Mouse (Mus musculus): ENCODE measurements at regions not wholly inside any gene's neighbourhood (a gene's known extent, or its start where the extent isn't known, plus 50 kb on each side); places are given as distances from the start of the nearest gene placed in this dataset.

DNA sequence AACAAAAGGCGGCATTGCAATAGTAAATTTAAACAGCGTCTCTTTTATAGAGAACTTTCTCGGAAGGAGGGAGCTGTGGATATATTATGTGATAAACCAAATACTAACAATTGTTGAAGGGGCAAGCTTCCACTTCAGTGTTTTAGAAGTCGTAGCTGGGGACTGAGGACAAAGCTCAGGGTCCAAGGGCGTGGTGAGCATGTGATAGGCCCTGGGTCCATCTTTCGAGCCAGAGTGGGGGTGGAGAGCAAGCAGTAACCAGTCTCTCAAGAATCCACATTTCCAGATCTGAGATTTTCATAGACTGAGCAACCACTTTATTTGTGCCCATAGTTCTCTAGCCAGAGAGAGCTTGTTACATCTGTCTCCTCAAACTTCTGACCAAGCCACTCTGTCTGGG, 356.1 kb downstream of the Fgf9 start:
- Histone ChIP-seq H3K27me3 (ENCODE audit: control insufficient read depth, insufficient read depth, low read length) (no peaks in the 10 kb centered on the region), H3K9ac (replicated peaks; ENCODE audit: low read depth, low read length) (no peak overlapping the region), H3K4me2 (ENCODE audit: low read depth, low read length) (no peak overlapping the region), H3K9me3 (ENCODE audit: control insufficient read depth, low read length) (no peaks in the 10 kb centered on the region), H3K4me3 (ENCODE audit: low read depth, low read length) (no peak overlapping the region), H3K36me3 (ENCODE audit: control insufficient read depth, insufficient read depth, low read length) (no peaks in the 10 kb centered on the region), H3K4me1 (ENCODE audit: control insufficient read depth, insufficient read depth, low read length) (no peaks in the 10 kb centered on the region), H3K27ac (ENCODE audit: low read depth, low read length) (no peak overlapping the region)
- no peak for ATAC-seq (ENCODE audit: low read depth)
- WGBS, result 71% methylated on average over 6 of the region's 6 CpGs

- H3K9me3 ChIP-seq (ENCODE audit: control insufficient read depth, low read length), result no peaks in the 10 kb centered on the region
- H3K9ac ChIP-seq (replicated peaks; ENCODE audit: low read depth, low read length), result no peak overlapping the region
- H3K4me3 ChIP-seq (ENCODE audit: low read depth, low read length), result no peak overlapping the region
- no peak overlapping the region for H3K27ac ChIP-seq (ENCODE audit: low read depth, low read length)
- no peak overlapping the region for H3K4me2 ChIP-seq (ENCODE audit: low read depth, low read length)
- ATAC-seq (ENCODE audit: low read depth), result no peak
- WGBS, result 20% methylated on average over 5 of the region's 5 CpGs
- H3K36me3 ChIP-seq (ENCODE audit: control insufficient read depth, insufficient read depth, low read length), result no peaks in the 10 kb centered on the region
- no peaks in the 10 kb centered on the region for H3K4me1 ChIP-seq (ENCODE audit: control insufficient read depth, insufficient read depth, low read length)
- H3K27me3 ChIP-seq (ENCODE audit: control insufficient read depth, insufficient read depth, low read length), result no peaks in the 10 kb centered on the region
Measured at GRCm38 (mm10) chr14:58421904-58422303, 351.6 kb downstream of the Fgf9 start.

GRCm38 (mm10) chr14:58417545-58417944, 347.2 kb downstream of the Fgf9 start:
- Histone ChIP-seq H3K9me3 (ENCODE audit: control insufficient read depth, low read length) (no peaks in the 10 kb centered on the region), H3K9ac (replicated peaks; ENCODE audit: low read depth, low read length) (no peak overlapping the region), H3K4me2 (ENCODE audit: low read depth, low read length) (no peak overlapping the region), H3K4me3 (ENCODE audit: low read depth, low read length) (no peak overlapping the region), H3K27ac (ENCODE audit: low read depth, low read length) (no peak overlapping the region), H3K27me3 (ENCODE audit: control insufficient read depth, insufficient read depth, low read length) (no peaks in the 10 kb centered on the region), H3K4me1 (ENCODE audit: control insufficient read depth, insufficient read depth, low read length) (no peaks in the 10 kb centered on the region), H3K36me3 (ENCODE audit: control insufficient read depth, insufficient read depth, low read length) (no peaks in the 10 kb centered on the region)
- WGBS, result 30% methylated on average over 1 of the region's 1 CpGs
- peak; percentile 85 for ATAC-seq (ENCODE audit: low read depth)

DNA sequence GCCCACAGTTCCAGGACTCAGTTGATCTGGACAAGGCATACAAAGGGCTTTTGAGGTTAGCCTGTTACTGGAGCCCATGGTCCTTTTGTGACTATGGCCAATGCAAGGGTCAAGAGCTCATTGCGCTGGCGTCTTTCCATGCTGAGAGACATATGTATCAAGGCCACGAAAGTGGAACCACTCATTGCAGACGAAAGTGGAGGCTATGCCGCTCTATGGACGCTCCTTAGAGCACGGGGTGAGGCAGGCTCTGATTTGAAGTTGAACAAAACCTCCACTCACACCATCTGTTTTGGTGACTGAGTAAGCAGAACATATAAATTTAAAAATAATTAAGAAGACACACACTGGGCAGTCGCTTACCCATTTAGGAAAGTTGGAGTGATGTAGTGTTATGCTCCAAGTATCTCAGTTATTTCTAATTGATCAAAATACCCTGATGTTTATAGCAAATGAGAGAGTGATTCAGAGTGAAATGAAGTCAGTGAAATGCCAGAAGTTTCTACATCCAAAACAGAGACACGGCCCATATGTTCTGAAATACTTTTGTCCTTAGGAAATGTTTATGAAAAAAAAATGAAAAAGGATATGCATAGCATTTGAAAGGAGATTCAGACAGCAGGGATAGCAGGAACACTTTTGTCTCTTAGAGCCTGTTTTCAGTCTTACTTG, 321.8 kb downstream of the Fgf9 start:
- ATAC-seq (ENCODE audit: low read depth), result no peak
- Histone ChIP-seq H3K4me3 (ENCODE audit: low read depth, low read length) (no peak overlapping the region), H3K9ac (replicated peaks; ENCODE audit: low read depth, low read length) (no peak overlapping the region), H3K4me1 (ENCODE audit: control insufficient read depth, insufficient read depth, low read length) (no peaks in the 10 kb centered on the region), H3K27ac (ENCODE audit: low read depth, low read length) (no peak overlapping the region), H3K27me3 (ENCODE audit: control insufficient read depth, insufficient read depth, low read length) (no peaks in the 10 kb centered on the region), H3K4me2 (ENCODE audit: low read depth, low read length) (no peak overlapping the region), H3K36me3 (ENCODE audit: control insufficient read depth, insufficient read depth, low read length) (no peaks in the 10 kb centered on the region), H3K9me3 (ENCODE audit: control insufficient read depth, low read length) (no peaks in the 10 kb centered on the region)
- WGBS, result 92% methylated on average over 9 of the region's 9 CpGs

DNA sequence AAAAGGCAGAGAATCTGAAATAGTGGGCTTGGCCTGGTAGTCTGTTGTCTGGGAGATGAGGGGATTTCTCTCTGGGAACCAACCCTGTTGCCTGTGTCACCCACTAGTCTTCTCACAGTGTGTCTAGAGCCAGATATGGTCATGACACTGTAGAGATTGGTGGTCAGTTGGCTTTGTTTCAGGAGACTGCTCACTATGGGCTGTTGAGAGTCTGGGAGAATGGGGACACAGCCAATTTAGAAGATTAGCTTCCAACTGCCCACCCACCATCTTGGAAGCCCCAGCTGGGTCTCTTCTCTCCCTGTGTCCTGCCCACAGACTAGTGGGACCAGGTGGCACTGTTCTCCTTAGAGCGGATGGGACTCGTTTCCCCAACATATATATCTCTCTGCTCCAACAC, 320.4 kb downstream of the Fgf9 start:
- Histone ChIP-seq H3K36me3 (ENCODE audit: control insufficient read depth, insufficient read depth, low read length) (no peaks in the 10 kb centered on the region), H3K4me1 (ENCODE audit: control insufficient read depth, insufficient read depth, low read length) (no peaks in the 10 kb centered on the region), H3K9me3 (ENCODE audit: control insufficient read depth, low read length) (no peaks in the 10 kb centered on the region), H3K27ac (ENCODE audit: low read depth, low read length) (no peak overlapping the region), H3K4me2 (ENCODE audit: low read depth, low read length) (no peak overlapping the region), H3K9ac (replicated peaks; ENCODE audit: low read depth, low read length) (no peak overlapping the region), H3K27me3 (ENCODE audit: control insufficient read depth, insufficient read depth, low read length) (no peaks in the 10 kb centered on the region), H3K4me3 (ENCODE audit: low read depth, low read length) (no peak overlapping the region)
- WGBS, result 97% methylated on average over 2 of the region's 2 CpGs
- ATAC-seq (ENCODE audit: low read depth), result no peak

GRCm38 (mm10) chr14:58387348-58388000, 317.1 kb downstream of the Fgf9 start:
- no peak for ATAC-seq (ENCODE audit: low read depth)
- no peaks in the 10 kb centered on the region for H3K36me3 ChIP-seq (ENCODE audit: control insufficient read depth, insufficient read depth, low read length)

DNA sequence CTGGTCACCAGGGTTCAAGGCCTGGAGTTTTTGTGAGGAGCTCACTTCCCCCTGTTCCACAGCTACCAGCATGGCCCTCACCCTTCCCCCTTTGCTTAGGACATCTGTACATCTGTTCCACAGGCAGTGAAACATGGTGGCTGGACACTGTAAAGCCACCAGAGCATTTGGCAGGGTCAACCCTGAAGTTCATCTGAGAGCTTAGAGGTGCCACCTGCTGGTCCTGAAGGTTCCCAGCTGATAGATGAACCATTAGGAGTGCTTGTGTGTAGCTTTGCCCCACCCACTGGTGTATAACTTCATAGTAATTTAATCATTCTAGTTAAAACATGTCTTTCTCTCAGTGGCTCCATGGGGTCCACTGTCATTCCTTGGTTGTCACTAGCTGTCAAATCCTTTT, 304.7 kb downstream of the Fgf9 start:
- Histone ChIP-seq H3K4me1 (ENCODE audit: control insufficient read depth, insufficient read depth, low read length) (no peaks in the 10 kb centered on the region), H3K27me3 (ENCODE audit: control insufficient read depth, insufficient read depth, low read length) (no peaks in the 10 kb centered on the region), H3K27ac (ENCODE audit: low read depth, low read length) (no peak overlapping the region), H3K9me3 (ENCODE audit: control insufficient read depth, low read length) (no peaks in the 10 kb centered on the region), H3K36me3 (ENCODE audit: control insufficient read depth, insufficient read depth, low read length) (no peaks in the 10 kb centered on the region), H3K4me2 (ENCODE audit: low read depth, low read length) (no peak overlapping the region), H3K4me3 (ENCODE audit: low read depth, low read length) (no peak overlapping the region), H3K9ac (replicated peaks; ENCODE audit: low read depth, low read length) (no peak overlapping the region)
- no peak for ATAC-seq (ENCODE audit: low read depth)

More at GRCm38 (mm10) chr14:58387348-58388000, 317.1 kb downstream of the Fgf9 start:
- H3K27me3 ChIP-seq (ENCODE audit: control insufficient read depth, insufficient read depth, low read length), result no peaks in the 10 kb centered on the region
- WGBS, result 73% methylated on average over 9 of the region's 9 CpGs
- H3K9me3 ChIP-seq (ENCODE audit: control insufficient read depth, low read length), result no peaks in the 10 kb centered on the region
- no peak overlapping the region for H3K4me3 ChIP-seq (ENCODE audit: low read depth, low read length)
- no peak overlapping the region for H3K9ac ChIP-seq (replicated peaks; ENCODE audit: low read depth, low read length)
- H3K4me1 ChIP-seq (ENCODE audit: control insufficient read depth, insufficient read depth, low read length), result no peaks in the 10 kb centered on the region
- H3K4me2 ChIP-seq (ENCODE audit: low read depth, low read length), result no peak overlapping the region
- H3K27ac ChIP-seq (ENCODE audit: low read depth, low read length), result no peak overlapping the region

GRCm38 (mm10) chr14:58356824-58357223, 286.5 kb downstream of the Fgf9 start:
- ATAC-seq (ENCODE audit: low read depth), result no peak
- WGBS, result 83% methylated on average over 2 of the region's 2 CpGs
- no peaks in the 10 kb centered on the region for H3K27me3 ChIP-seq (ENCODE audit: control insufficient read depth, insufficient read depth, low read length)

GRCm38 (mm10) chr14:58352986-58353385, 282.6 kb downstream of the Fgf9 start:
- ATAC-seq (ENCODE audit: low read depth), result no peak
- no peaks in the 10 kb centered on the region for H3K9me3 ChIP-seq (ENCODE audit: control insufficient read depth, low read length)
- H3K27ac ChIP-seq (ENCODE audit: low read depth, low read length), result no peak overlapping the region
- H3K9ac ChIP-seq (replicated peaks; ENCODE audit: low read depth, low read length), result no peak overlapping the region
- no peak overlapping the region for H3K4me3 ChIP-seq (ENCODE audit: low read depth, low read length)
- no peaks in the 10 kb centered on the region for H3K27me3 ChIP-seq (ENCODE audit: control insufficient read depth, insufficient read depth, low read length)
- no peaks in the 10 kb centered on the region for H3K4me1 ChIP-seq (ENCODE audit: control insufficient read depth, insufficient read depth, low read length)
- no peak overlapping the region for H3K4me2 ChIP-seq (ENCODE audit: low read depth, low read length)
- no peaks in the 10 kb centered on the region for H3K36me3 ChIP-seq (ENCODE audit: control insufficient read depth, insufficient read depth, low read length)

More at GRCm38 (mm10) chr14:58356824-58357223, 286.5 kb downstream of the Fgf9 start:
- H3K9ac ChIP-seq (replicated peaks; ENCODE audit: low read depth, low read length), result no peak overlapping the region
- H3K4me2 ChIP-seq (ENCODE audit: low read depth, low read length), result no peak overlapping the region
- no peaks in the 10 kb centered on the region for H3K36me3 ChIP-seq (ENCODE audit: control insufficient read depth, insufficient read depth, low read length)
- H3K4me1 ChIP-seq (ENCODE audit: control insufficient read depth, insufficient read depth, low read length), result no peaks in the 10 kb centered on the region
- H3K27ac ChIP-seq (ENCODE audit: low read depth, low read length), result no peak overlapping the region
- no peaks in the 10 kb centered on the region for H3K9me3 ChIP-seq (ENCODE audit: control insufficient read depth, low read length)
- H3K4me3 ChIP-seq (ENCODE audit: low read depth, low read length), result no peak overlapping the region
